ENCODE assay signal across 7 mouse cellular contexts in the genomic region with DNA sequence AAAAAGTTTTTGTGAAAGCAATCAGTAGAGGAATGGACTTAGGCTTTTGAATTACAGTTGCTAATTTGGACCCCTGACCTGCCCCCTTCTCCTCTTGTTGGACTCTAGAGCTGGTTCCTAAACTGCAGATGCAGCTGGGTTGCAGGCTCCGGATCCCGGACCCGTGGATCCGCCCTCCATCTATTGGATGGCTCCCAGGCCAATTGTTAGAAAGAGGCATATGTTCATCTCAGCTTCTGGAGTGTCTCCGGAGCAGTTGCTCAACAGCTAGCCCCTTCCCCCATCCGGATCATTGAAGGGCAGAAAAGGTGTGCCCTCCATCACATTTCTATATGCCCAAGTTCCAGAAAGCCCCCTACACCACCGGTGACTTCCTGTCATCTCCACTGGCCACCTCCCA. TPM values are rescaled to one million over a fixed set of nuclear protein-coding genes. Genes with fewer than 3 reads are reported as not detected.
DNase-seq lines count a peak whose midpoint lies in the region; ATAC-seq and TF ChIP-seq lines count a peak whose summit lies in the region.

No protein-coding gene starts in this region.

- no peaks in the 10 kb centered on the region for H3K36me3 ChIP-seq in lung, embryonic 14.5 days (ENCODE audit: insufficient read depth)
- no peaks in the 10 kb centered on the region for H3K36me3 ChIP-seq in limb, embryonic 12.5 days
- no peaks in the 10 kb centered on the region for H3K36me3 ChIP-seq in neural tube, embryonic 13.5 days

- TF ChIP-seq CTCF in lung, embryonic 14.5 days (IDR thresholded peaks at IDR 0.05; ENCODE audit: low read depth) = no peak

- no peak overlapping the region for H3K27ac ChIP-seq in lung, embryonic 14.5 days (ENCODE audit: low read depth)
- no peak overlapping the region for H3K27ac ChIP-seq in limb, embryonic 12.5 days
- no peak overlapping the region for H3K27ac ChIP-seq in neural tube, embryonic 13.5 days (replicated peaks)

- intact Hi-C loops in heart, postnatal 10 days (cut with DNase I) = loop anchor here (2.0 to 5.0 kb wide), 2 partner anchors 93 to 223 kb away; no protein-coding TSS in a partner anchor

- DNase-seq in lung, embryonic 14.5 days = peak; percentile 54
- no peak for DNase-seq in lung, adult 18-20 months
- DNase-seq in cerebellum, postnatal 10 days = peak; percentile 72 to 76
- peak; percentile 46 to 49 for DNase-seq in heart, postnatal 10 days
- no peak for DNase-seq in thymus, postnatal 4 days

- H3K9me3 ChIP-seq in lung, embryonic 14.5 days (ENCODE audit: low read depth, low read length) = no peaks in the 10 kb centered on the region
- H3K9me3 ChIP-seq in limb, embryonic 12.5 days = no peaks in the 10 kb centered on the region
- H3K9me3 ChIP-seq in neural tube, embryonic 13.5 days = no peaks in the 10 kb centered on the region

- peak overlapping the region; percentile 36 for H3K4me2 ChIP-seq in lung, embryonic 14.5 days
- H3K4me2 ChIP-seq in limb, embryonic 12.5 days = peak overlapping the region; percentile 73
- peak overlapping the region; percentile 83 for H3K4me2 ChIP-seq in neural tube, embryonic 13.5 days

- no peak overlapping the region for H3K4me3 ChIP-seq in lung, embryonic 14.5 days (ENCODE audit: low read depth, low read length)
- H3K4me3 ChIP-seq in limb, embryonic 12.5 days (replicated peaks) = 0 out of 2 replicates have a peak overlapping the region, but pooled peaks have one; percentile 12
- peak overlapping the region; percentile 27 for H3K4me3 ChIP-seq in neural tube, embryonic 13.5 days

- 13% methylated on average over 7 of the region's 7 CpGs for WGBS in lung, embryonic 14.5 days
- 10% methylated on average over 7 of the region's 7 CpGs for WGBS in limb, embryonic 12.5 days
- WGBS in neural tube, embryonic 13.5 days = 19% methylated on average over 7 of the region's 7 CpGs

- H3K4me1 ChIP-seq in lung, embryonic 14.5 days (ENCODE audit: insufficient read depth) = no peaks in the 10 kb centered on the region
- H3K4me1 ChIP-seq in limb, embryonic 12.5 days (replicated peaks) = 0 out of 2 replicates have a peak, but pooled peaks cover 4% of the 10 kb centered on the region
- H3K4me1 ChIP-seq in neural tube, embryonic 13.5 days (replicated peaks) = peaks cover 26% of the 10 kb centered on the region; the same call in 1 of the 2 replicates

- ATAC-seq in lung, embryonic 14.5 days (ENCODE audit: insufficient read depth) = no peak
- no peak for ATAC-seq in limb, embryonic 12.5 days (ENCODE audit: insufficient number of reproducible peaks, insufficient read depth, low FRiP score, low TSS enrichment, low read depth)
- ATAC-seq in neural tube, embryonic 13.5 days (ENCODE audit: low read depth) = no peak

- H3K27me3 ChIP-seq in lung, embryonic 14.5 days (ENCODE audit: insufficient read depth, low read length) = peaks cover 26% of the 10 kb centered on the region
- peaks cover 58% of the 10 kb centered on the region for H3K27me3 ChIP-seq in limb, embryonic 12.5 days
- peaks cover 61% of the 10 kb centered on the region for H3K27me3 ChIP-seq in neural tube, embryonic 13.5 days

- H3K9ac ChIP-seq in lung, embryonic 14.5 days = no peak overlapping the region
- H3K9ac ChIP-seq in limb, embryonic 12.5 days (replicated peaks) = no peak overlapping the region
- no peak overlapping the region for H3K9ac ChIP-seq in neural tube, embryonic 13.5 days

RNA-seq across cellular contexts. Expression of a gene that starts 1.9 kb away (rescaled TPM):
- polyA plus RNA-seq in lung, embryonic 14.5 days (2014; fragmentation: Nextera tagmentation; extraction: Ambion mirVana) = 6.2 and 8.9 TPM in 2 replicates
- total RNA-seq in heart, postnatal 10 days (2021) = 10 to 100 TPM; 14.1 to 16.6 TPM
- polyA plus RNA-seq in limb, embryonic 12.5 days (2016; fragmentation: Nextera tagmentation; extraction: Ambion mirVana) = 40.0 and 41.2 TPM in 2 replicates
- 5.7 and 7.7 TPM in 2 replicates for polyA plus RNA-seq in neural tube, embryonic 13.5 days (2015; fragmentation: Nextera tagmentation; extraction: Ambion mirVana)

Comparison
In these comparisons a context has a peak if more than half of its experiments do, and no peak if none do; other contexts are left out.
1. DNase-seq: peak in lung, embryonic 14.5 days (single experiment), cerebellum, postnatal 10 days (2 of 2) and heart, postnatal 10 days (2 of 2); none in lung, adult 18-20 months (0 of 2) and thymus, postnatal 4 days (single experiment).
2. Peak in every context shown above with its lines, with median percentiles within 50 percentile points of each other: H3K4me2 ChIP-seq.